Mouse (Mus musculus) cortical plate, adult 2 months (tissue): Measurements from ENCODE around the gene 4933428G20Rik.

Experiments used
- CTCF ChIP-seq: fragments of 200-500 bp; IDR thresholded peaks from 2 replicates; pipeline ENCODE4 v1.5.1; 2011; ENCODE audit warnings: mild to moderate bottlenecking, control low read depth, low read length; ENCODE audit not compliant: insufficient read depth; ENCODE audit errors: extremely low read depth
- POLR2A ChIP-seq: fragments of 200-500 bp; IDR thresholded peaks from 2 replicates; pipeline ENCODE4 v1.6.1; 2011; ENCODE audit warnings: mild to moderate bottlenecking, low read length, control low read depth; ENCODE audit not compliant: insufficient read depth; ENCODE audit errors: extremely low read depth

- TF ChIP-seq CTCF (no peak), POLR2A (no peak)
Measured at GRCm38 (mm10) chr11:97548757-97549156, 48.6 kb upstream of the 4933428G20Rik start.
